Mouse (Mus musculus) inflammation-experienced regulatory T-cells (primary cell): ENCODE results near the gene Rnf208. TPM values are rescaled to one million over a fixed set of nuclear protein-coding genes. Genes with fewer than 3 reads are reported as not detected.

Experiments
- polyA plus RNA-seq, 2 experiments: library from polyadenylated mRNA; unstranded; fragments of 100-300 nt; shearing (Covaris generic); gene quantifications; one replicate each; pipeline ENCODE4 v1.2.1; 2017

Gene Rnf208
- polyA plus RNA-seq = 1 to 10 TPM; 1.2 to 2.0 TPM

DNA sequence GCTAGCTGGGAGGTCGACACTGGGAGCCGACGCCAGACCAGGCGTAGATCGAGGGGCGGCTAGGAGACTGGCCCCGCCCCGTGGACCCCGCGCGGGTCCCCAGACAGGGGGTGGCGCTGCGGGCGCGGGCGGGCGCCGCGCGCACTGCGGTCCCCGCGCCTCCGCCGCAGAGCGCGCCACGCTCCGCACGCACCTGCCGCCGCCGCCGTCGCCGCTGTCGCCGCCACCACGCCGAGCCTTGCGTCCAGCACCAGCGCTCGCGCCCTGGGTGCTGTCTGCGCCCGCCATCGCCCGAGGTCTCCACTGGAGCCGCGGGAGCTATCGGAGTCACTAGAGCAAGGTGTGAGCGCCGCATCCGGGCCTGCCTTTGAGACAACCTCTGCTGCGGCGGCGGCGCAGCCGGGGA, at the start of gene Rnf208, which contains the start of gene Cysrt1:
Gene Rnf208 (plus strand): TSS at position 155 of the 406 bp plus-strand sequence.
Gene Cysrt1 (minus strand): TSS at position 352 of the 406 bp plus-strand sequence.

DNA sequence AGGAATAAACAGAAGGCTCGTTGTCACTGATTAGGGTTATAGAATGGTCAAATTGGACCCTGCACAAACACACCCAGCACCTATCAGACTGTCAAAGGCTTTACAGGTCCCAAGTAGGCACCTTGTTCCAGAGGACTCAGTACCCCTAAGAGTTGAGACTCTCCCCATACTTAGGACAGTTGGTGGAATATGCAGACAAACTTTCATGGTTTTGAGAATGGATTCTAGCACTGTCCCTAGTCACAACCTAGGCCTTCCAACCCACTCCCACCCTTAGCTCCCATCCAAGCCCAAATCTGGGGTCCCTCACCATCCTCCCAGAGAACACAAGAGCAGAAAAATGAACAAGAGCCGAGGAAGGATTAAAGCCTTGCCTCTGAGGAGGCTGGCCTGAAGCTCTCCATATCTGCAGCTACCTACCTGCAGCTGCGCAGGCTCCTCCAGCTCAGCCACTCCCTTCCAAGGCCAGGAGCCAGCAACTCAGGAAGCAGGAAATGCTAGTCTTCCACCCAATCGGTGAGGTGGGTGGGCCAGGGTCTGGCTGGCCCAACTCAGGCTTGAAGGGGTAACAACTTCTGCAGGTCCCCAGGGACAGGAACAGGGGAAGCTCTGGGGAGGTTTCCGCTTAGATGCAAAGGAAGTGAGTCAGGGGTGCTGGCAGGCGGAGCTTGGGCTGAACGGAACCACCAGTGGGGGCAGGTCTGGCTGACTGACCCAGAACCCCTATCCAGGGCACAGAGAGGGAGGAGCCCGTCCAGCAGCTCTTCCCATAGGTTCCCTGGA, 45.7 kb upstream of the Rnf208 start, which contains the start of gene Tor4a:
Gene Tor4a (minus strand): TSS at position 715 of the 783 bp plus-strand sequence.

DNA sequence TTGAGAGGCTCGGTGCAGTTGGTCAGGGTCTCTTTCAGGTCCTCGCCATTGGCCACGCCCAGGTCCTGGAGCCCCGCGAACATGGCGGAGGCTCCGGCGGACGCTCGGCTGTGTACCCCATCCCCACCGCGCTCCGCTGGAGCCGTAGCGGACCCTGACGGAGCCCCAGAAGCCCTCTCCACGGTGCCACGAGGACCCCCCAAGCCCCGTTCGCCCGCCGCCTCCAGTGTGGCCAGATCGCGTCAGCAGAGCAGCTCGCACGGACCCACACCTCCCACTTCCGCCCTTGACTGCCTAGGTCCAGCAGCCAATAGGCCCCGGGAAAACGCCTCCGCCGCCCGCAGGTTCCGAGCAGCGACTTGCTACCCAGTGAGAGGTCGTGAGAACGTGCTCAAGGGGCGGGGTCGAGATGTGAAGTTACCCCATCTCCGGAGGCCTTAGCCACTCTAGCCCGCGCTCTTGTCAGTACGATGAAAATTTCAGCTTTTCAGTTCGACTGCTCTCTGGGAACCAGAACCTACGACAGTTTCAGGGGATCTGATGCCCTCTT, 30.9 kb upstream of the Rnf208 start, which contains the start of gene Nelfb:
Gene Nelfb (minus strand): TSS at position 369 of the 550 bp plus-strand sequence.

DNA sequence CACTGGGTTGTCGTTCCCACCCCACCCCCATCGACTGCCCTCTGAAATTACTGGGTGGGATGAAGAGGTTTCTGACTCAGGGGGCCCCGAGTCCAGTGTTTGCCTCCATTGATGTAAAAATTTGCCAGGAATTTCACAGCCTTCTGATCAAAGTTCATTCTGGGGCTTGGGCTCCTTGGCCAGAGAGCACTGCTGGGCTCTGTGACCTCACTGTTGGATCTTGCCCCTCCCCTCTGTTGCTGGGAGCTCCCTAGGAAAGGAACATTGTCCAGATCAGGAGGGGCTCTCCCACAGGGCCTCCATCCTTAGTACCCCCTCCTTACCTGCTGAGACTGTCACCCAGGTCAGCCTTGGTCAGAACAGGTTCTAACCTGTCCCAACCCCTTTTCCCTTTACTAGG, 27.6 kb upstream of the Rnf208 start, which contains the start of gene Stpg3:
Gene Stpg3 (minus strand): TSS at position 194 of the 400 bp plus-strand sequence.

DNA sequence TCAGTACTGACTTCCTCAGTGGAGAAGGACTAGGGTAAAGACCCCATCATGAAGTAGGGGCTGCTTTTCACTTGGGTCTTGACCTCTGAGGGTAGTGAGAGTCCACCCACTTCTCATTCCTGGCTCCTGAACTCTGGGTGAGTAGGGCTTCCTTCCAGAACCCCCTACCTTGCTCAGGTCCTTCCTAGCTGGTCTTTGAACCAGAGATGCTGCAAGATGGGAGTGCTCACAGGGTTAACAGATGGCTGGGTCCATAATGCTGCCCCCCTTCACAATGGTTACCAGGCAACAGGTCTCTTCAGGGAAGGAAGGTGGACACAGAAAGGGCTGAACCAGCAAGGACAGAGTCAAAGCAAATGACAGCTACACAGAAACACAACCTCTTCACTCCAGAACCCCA, 23.6 kb upstream of the Rnf208 start, which contains the start of gene Fam166a:
Gene Fam166a (plus strand): TSS at position 301 of the 400 bp plus-strand sequence.

DNA sequence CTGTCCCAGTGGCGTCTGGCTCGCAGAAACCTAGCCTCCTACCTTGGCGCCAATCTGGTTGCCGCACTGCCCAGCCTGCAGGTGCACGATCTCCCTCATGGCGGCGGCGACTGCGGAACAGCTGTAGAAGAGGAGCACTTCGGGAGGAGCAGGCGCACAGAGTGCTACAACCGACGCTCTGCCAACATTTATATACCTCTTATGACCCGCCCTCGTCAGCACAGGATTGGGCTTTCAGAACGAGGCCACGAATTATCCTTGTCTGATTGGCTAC, 17.6 kb upstream of the Rnf208 start, which contains the start of gene Tubb4b:
Gene Tubb4b (minus strand): TSS at position 211 of the 274 bp plus-strand sequence.

DNA sequence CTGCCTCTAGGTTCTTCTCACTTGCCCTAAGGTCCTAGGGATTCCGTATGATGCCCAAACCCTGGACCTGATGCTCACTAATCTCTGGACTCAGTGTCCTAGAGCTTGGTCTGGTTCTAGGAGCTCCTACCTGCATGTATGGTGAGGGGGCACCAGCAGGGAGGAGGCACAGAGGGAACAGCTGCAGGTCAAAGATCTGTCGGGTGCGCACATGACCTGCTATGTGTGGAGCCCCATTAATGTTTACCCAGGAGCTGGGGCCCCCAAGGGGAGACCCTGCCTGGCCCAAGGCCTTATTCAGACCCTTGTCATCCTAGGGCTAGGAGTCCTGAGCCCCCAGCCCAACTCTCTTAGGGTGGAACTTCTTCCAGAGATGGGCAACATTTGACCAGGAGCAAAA, 8.0 kb upstream of the Rnf208 start, which contains the start of gene Slc34a3:
Gene Slc34a3 (minus strand): TSS at position 315 of the 400 bp plus-strand sequence.

DNA sequence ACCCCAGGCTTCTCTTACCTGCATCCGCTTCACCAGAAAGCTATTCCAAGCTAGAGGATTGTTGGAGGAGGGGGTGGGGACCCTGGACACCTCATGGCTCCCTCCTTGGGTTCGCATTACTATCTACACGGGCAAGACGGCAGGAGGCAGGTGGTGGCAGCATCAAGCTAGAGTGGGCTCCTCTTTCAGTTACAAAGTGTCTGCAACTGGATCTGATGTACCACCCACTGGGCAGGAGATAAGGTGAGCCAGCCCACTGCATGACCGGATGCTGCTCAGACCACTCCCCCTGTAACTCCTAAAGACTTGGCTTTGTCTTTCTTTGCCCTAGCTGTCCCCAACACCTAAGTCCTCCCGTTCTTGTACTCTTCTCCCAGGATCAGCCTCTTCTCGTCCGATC, 5.4 kb upstream of the Rnf208 start, which contains the start of gene Rnf224:
Gene Rnf224 (minus strand): TSS at position 174 of the 400 bp plus-strand sequence.

DNA sequence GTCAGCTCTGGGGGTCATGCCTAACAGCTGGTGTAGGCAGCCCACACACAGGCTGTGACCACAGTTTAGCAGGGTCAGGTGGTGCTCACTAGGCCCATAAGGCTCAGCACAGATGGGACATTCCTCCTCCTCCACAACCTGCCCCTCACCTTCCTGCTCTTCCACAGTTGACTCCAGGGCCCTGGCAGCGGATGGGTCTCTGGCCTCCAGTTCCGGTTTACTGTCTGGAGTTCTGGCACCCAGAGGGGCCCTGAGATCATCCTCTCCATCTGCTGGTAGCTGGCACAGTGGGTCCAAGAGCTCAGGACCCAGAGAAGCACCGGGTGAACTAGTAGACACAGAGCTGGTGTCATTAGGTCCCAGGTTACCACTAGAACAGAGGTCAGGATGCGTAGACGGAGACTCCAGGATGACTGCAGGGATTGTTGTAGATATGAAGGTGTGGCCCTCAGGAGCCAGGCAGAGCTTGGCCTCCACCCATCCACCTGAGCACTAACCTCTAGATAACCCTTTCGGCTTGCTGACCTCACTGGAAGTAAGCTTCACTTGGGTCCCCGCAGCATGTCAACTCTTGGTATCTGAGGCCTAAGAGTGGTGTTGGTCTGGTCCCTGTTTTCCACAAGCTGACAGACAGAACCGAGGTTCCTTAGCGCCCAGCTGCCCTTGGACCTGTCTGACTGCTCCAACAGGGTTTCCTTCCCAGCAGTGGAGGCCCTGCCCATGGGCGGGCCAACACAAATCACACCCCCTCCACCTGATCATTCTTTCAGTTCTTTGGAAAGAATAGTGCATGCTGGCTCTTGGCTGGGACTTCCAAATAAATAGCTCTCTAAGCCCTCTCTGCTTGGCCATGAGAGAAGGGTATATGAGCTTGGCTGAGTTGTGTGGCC, 4.4 kb downstream of the Rnf208 start, which contains the start of gene AL732309.1:
Gene AL732309.1 (minus strand): TSS at position 681 of the 890 bp plus-strand sequence.

DNA sequence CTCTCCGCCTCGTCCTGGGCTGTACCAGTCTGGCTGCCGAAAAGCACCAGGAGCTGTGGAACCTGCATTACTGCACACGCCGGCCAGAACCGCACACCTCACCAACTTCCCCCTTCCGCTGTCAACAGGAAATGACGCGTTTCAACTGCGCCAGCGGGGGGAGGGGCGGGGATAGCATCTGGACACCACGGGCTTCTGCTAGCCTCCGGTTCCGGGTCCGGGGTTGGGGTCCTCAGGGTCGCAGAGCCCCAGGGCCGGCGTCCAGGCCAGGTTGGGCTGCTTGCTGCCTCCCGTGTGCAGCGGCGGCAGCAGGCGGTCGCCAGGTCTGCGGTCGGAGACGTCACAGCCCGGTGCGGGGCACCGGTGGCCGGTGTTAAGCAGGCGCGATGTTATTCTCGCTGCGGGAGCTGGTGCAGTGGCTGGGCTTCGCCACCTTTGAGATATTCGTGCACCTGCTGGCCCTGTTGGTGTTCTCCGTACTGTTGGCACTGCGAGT, 13.3 kb downstream of the Rnf208 start, which contains the start of gene Tmem203:
Gene Tmem203 (plus strand): TSS at position 156 of the 496 bp plus-strand sequence.

DNA sequence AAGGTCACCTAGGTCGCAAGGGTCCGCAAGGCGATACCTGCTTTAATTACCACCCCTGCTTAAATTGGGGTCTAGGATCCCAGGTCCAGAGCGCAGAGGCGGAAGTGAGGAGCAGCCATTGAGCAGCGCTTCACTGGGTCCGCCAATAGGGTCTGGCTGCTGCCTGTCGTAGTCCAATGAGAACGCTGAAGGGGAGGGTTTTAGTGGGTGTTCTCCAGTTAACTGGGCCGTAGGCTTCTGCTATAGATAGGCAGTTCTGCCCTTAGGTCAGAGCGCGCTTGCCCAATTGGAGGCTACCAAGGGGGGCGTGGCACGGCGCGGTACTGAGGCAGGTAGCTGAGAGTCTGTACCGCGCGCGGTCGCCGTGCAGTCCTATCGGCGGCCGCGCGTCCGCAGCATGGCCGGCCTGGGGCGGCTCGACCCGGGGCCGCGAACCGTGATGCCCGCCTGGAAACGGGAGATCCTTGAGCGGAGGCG, 20.3 kb downstream of the Rnf208 start, which contains the start of gene Tprn:
Gene Tprn (plus strand): TSS at position 328 of the 477 bp plus-strand sequence.

DNA sequence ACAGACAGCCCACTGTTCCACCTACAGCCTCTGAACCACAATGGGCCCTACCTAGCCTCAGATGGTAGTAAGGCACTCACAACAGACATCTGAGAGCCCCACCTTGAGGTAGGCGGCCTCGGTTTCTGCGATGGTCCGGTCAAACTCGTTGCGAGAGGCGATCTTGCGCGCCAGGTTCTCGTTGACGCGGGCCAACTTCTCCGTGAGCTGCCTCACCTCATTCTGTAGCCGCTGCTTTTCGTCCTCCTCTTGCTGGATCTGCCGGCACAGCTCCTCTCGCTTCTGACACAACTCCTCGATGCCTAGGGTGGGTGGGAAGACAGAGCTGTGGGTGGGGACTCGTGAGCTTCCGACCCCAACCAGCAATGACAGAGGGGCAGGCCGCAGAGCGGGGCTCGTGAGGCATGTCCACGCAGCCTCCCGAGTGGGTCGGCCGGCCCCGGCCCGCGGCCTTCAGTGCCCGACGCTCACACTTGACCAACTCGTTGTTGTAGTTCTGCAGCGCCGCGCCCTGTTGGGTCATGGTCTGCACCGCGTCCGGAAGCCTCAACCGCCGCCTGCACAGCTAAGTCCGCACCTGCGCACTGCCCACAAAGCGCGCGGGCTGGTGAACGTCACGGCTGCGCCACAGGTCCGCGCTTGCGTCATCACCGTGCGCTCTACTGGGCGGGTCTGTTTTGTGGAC, 29.9 kb downstream of the Rnf208 start, which contains the start of the genes Ssna1 and Anapc2:
Gene Ssna1 (minus strand): TSS at position 612 of the 685 bp plus-strand sequence.
Gene Anapc2 (plus strand): TSS at position 652 of the 685 bp plus-strand sequence.

DNA sequence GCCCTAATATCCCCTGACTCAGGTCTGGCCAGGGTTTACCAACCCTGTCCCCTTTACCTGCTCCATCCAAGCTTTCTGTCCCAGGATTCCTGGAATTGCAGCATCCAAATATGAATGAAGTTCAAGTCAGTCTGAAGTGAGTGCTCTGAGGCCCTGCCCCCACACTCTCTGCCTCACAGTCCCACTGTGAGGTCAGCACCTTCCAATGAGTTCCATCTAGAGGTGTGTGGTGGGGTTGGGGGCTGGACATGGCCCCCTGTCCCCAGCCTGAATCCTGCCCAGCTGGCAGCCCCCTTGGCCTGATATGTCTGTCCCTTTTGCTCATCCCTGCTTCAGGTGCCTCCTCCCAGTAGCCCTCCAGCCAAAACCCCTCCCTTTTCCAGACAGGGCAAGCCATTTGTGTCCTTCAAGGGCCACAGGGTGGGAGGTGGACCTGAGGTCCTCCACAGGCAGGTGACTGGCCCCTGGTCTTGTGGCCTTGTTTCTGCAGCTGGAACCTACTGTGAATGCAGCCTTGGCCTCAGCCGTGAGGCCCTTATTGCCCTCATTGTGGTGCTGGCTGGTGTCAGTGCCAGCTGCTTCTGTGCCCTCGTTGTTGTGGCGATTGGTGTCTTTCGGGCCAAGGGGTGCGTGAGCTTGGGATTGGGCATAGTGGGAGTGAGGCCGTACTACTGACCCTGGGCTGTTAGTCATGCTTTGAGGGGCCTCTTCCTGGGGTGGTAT, 46.0 kb downstream of the Rnf208 start, which contains the start of gene Tmem210:
Gene Tmem210 (plus strand): TSS at position 219 of the 723 bp plus-strand sequence.

DNA sequence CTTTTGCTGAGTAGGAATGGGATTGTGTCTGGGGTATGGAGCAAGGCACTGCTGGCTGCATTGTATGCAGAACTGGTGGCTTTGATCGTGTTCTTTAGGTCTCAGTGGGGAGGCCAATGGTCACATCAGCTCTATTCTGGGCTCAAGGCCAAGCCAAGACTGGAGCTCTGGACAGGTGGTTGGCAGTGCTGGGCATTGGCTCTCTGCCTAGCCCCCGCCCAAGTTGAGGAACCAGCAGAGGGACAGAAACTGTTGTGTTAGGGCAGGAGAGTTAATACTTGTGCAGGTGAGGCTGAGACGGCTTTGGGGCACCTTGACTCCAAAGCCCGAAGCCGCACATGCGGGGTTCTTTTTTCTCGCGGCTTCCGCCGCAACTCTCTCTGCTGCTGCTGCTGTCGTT, 47.6 kb downstream of the Rnf208 start, which contains the start of gene Lrrc26:
Gene Lrrc26 (plus strand): TSS at position 265 of the 400 bp plus-strand sequence.

Other genes with a start within 250 kb of the Rnf208 start
- 10 to 100 TPM; 35.8 to 65.7 TPM for gene Nsmf, start 187.9 kb upstream of the Rnf208 start, polyA plus RNA-seq
- 1 to 10 TPM; 1.1 to 2.4 TPM for gene Entpd8, start 162.0 kb upstream of the Rnf208 start, polyA plus RNA-seq
- gene Noxa1, start 147.1 kb upstream of the Rnf208 start, polyA plus RNA-seq = 10 to 100 TPM in 1 of 2 experiments, 1 to 10 TPM in 1; 3.2 to 10.1 TPM
- gene Nrarp, start 61.5 kb upstream of the Rnf208 start, polyA plus RNA-seq = 1 to 10 TPM; 4.9 to 8.7 TPM
- gene Tor4a, start 45.4 kb upstream of the Rnf208 start, polyA plus RNA-seq = 100 to 1,000 TPM; 105 to 119 TPM
- gene Nelfb, start 30.8 kb upstream of the Rnf208 start, polyA plus RNA-seq = 100 to 1,000 TPM; 141 to 186 TPM
- gene Stpg3, start 27.6 kb upstream of the Rnf208 start, polyA plus RNA-seq = 1 to 10 TPM in 1 of 2 experiments, under 1 TPM in 1; 0.29 to 1.4 TPM
- under 1 TPM; 0.27 to 0.54 TPM for gene Fam166a, start 23.5 kb upstream of the Rnf208 start, polyA plus RNA-seq
- gene Tubb4b, start 17.6 kb upstream of the Rnf208 start, polyA plus RNA-seq = 100 to 1,000 TPM; 172 to 185 TPM
- not detected for gene Slc34a3, start 7.9 kb upstream of the Rnf208 start, polyA plus RNA-seq
- not detected for gene Rnf224, start 5.5 kb upstream of the Rnf208 start, polyA plus RNA-seq
- gene Cysrt1, start 197 bp downstream of the Rnf208 start, polyA plus RNA-seq = not detected
- gene AL732309.1, start 4.6 kb downstream of the Rnf208 start, polyA plus RNA-seq = 10 to 100 TPM in 1 of 2 experiments, 1 to 10 TPM in 1; 6.2 to 11.9 TPM
- gene Tmem203, start 13.2 kb downstream of the Rnf208 start, polyA plus RNA-seq = 10 to 100 TPM; 20.6 to 22.0 TPM
- 10 to 100 TPM; 17.1 to 22.4 TPM for gene Tprn, start 20.4 kb downstream of the Rnf208 start, polyA plus RNA-seq
- gene Ssna1, start 30.2 kb downstream of the Rnf208 start, polyA plus RNA-seq = 100 to 1,000 TPM; 117 to 137 TPM
- gene Anapc2, start 30.2 kb downstream of the Rnf208 start, polyA plus RNA-seq = 100 to 1,000 TPM in 1 of 2 experiments, 10 to 100 TPM in 1; 94.3 to 117 TPM
- not detected for gene Tmem210, start 45.9 kb downstream of the Rnf208 start, polyA plus RNA-seq
- gene Lrrc26, start 47.7 kb downstream of the Rnf208 start, polyA plus RNA-seq = 1 to 10 TPM in 1 of 2 experiments, not detected in 1; 4.0 TPM
- gene Grin1, start 76.9 kb downstream of the Rnf208 start, polyA plus RNA-seq = under 1 TPM; 0.41 to 0.78 TPM
- gene Man1b1, start 90.1 kb downstream of the Rnf208 start, polyA plus RNA-seq = 10 to 100 TPM; 21.9 to 32.4 TPM
- gene Dpp7, start 114.1 kb downstream of the Rnf208 start, polyA plus RNA-seq = 10 to 100 TPM; 21.7 to 25.4 TPM
- gene Uap1l1, start 123.4 kb downstream of the Rnf208 start, polyA plus RNA-seq = 10 to 100 TPM; 30.5 to 53.8 TPM
- gene Sapcd2, start 130.1 kb downstream of the Rnf208 start, polyA plus RNA-seq = under 1 TPM in 1 of 2 experiments, not detected in 1; 0.40 TPM
- gene Entpd2, start 153.6 kb downstream of the Rnf208 start, polyA plus RNA-seq = under 1 TPM in 1 of 2 experiments, not detected in 1; 0.40 TPM
- 1 to 10 TPM; 4.3 to 6.2 TPM for gene Npdc1, start 157.1 kb downstream of the Rnf208 start, polyA plus RNA-seq
- 10 to 100 TPM in 1 of 2 experiments, 1 to 10 TPM in 1; 8.5 to 21.4 TPM for gene Fut7, start 181.0 kb downstream of the Rnf208 start, polyA plus RNA-seq
- gene Abca2, start 186.4 kb downstream of the Rnf208 start, polyA plus RNA-seq = 10 to 100 TPM; 62.8 to 67.6 TPM
- gene Clic3, start 214.6 kb downstream of the Rnf208 start, polyA plus RNA-seq = 1 to 10 TPM; 3.4 to 4.3 TPM
- 100 to 1,000 TPM in 1 of 2 experiments, 10 to 100 TPM in 1; 95.5 to 104 TPM for gene Paxx, start 218.8 kb downstream of the Rnf208 start, polyA plus RNA-seq
- gene Ptgds, start 227.8 kb downstream of the Rnf208 start, polyA plus RNA-seq = under 1 TPM in 1 of 2 experiments, not detected in 1; 0.37 TPM